Mouse (Mus musculus) mouse trophoblast stem cell (cell line): ENCODE results near the gene Trim47.
"Not testable (repeated sequence)": the region's sequence is repeated elsewhere in the genome, so short reads cannot be mapped to it uniquely, and the experiment has no call there.

Experiments used
- in situ Hi-C, 2 experiments: fragments of 300-500 bp; cut with MseI, MboI; formaldehyde crosslinking; loops; 2 replicates in 1 of 2; 3 replicates in 1 of 2; pipeline ENCODE4 v1.15.1; 2025

The Trim47 gene

DNA sequence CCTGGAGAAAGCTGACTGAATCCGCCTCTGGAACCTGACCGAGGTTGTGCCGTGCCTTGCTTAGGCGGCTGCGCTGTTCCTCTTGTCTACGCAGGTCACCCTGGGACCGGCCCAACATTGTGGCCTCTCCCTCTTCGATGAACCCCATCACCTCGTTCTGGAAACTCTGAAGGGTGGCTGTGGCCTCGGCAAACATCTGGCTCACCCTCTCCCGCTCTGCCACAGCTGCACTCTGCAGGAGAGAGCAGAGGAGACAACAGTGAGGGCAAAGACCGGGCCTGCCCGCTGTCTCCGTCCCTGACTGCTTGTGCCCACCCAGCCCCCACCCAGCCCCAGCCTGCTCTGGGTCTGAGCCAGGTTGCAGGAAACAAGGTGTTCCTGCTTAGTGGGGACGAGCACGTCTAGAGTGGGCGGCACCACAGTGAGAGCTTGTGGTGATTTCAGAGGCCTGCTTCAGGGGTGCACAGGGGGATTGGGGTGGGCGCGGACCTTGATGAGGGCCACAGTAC, 19.2 kb downstream of the Trim47 start:
- in situ Hi-C loops: no loop called here

DNA sequence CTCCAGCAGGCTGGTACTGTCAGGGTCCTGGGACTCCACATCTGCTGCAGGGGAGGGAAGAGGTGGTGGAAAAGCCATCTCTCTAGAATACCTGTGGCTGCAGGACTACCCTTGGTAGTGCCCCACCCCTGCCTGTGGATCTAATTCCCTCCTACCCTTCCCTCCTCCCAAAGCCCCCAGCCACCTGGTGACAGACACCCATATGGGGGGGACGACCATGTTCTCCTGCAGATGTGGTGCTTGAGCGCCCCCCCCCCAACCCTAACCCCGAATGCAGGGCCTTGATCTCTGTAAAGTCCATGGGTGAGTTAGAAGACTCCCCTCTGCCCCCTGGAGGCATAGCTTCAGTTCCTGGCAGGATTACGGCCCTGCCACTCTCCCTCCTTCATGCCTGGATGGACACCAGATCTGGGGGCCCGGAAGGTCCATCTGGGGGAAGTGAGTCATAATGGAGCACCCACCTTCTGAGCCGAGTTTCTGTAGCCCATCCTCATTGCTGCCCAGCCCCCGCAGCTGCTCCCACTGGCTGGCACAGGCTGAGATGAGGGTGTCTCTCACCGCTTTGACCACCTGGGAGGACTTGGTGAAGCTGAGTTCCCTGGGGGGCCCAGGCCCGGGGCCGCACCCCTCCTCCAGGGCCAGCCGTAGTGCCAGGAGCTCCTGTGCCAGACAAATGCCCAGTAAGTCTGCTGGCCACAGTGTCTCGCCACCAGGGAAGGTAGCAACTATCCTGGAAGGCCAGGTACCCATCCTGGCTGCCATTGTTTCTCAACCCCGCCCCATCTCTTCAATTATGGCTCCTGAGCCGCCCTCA, 19.8 kb downstream of the Trim47 start:
- in situ Hi-C loops: no loop called here

DNA sequence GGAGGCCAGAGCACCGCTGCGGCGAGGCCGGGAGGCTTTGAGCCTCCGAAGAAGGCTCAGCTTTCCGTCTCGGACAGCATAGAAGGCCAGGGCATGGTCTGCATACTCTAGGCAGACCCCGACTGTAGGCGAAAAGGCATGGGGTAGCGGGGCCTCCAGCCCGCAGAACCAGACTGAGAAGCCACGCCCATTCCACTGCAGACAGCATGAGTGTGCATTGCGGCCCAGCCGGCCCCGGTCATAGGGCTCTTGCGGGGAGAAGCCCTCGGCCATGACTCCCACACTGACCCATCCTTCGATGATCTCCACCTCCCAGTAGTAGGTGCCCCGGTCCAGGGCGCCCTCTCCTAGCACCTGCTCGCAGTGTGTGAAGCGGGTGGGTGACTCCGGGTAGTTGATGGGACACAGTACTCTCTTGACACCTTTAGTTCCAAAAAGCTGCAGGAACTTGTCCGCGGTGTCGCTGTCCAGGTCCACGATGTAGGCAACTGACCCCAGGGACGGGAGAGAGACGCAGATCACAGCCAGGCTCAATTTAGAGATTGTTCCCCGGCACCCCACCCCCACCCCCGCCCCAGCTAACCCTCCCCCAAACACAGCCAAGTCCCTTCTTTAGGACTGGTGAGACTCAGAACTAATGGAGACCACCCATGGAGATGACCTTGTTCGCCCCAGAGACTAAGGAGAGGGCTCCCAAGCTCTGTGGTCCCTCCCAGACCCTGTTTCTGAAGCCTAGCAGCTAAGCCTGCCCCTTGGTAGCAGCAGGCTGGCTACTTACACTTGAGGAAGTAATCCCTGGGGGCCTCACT, 20.7 kb downstream of the Trim47 start:
- in situ Hi-C loops: no loop called here

DNA sequence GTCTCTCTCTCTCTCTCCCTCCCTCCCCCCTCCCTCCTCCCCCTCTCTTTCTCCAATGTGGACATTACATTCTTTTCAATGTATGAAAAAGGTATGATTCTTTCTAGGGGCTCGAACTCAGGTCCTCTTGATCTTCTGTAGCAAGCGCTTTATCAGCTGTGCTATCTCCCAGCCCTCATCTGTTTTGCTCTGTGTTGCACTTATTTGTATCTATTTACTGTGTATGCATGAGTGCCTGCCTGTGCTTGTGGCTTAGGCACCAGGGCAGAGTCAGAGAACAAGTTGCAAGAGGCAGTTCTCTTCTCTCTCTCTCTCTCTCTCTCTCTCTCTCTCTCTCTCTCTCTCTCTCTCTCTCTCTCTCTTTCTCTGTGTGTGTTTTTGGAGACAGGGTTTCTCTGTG, 21.9 kb downstream of the Trim47 start:
- in situ Hi-C loops: no loop called here

- in situ Hi-C loops: no loop called here
Measured at GRCm38 (mm10) chr11:116104006-116104646, 22.9 kb downstream of the Trim47 start.

DNA sequence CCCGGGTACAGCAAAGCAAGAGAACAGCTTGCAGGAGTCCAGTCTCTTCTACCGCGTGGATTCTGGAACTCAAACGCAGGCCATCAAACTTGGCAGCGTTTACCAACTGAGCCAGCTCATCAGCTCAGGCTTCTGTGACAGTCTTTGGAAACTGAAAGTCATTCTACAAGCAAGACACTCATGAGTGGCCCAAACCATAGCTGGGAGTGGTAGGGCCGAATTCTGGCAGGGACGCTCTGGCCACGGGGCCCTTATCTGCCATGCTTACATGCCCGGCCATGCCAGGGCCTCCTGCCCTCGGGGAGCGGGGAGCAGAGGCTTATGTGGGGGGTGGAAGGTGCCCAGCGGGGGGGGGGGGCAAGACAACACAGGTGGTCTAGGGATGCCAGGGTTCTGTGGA, 23.4 kb downstream of the Trim47 start:
- in situ Hi-C loops: no loop called here

DNA sequence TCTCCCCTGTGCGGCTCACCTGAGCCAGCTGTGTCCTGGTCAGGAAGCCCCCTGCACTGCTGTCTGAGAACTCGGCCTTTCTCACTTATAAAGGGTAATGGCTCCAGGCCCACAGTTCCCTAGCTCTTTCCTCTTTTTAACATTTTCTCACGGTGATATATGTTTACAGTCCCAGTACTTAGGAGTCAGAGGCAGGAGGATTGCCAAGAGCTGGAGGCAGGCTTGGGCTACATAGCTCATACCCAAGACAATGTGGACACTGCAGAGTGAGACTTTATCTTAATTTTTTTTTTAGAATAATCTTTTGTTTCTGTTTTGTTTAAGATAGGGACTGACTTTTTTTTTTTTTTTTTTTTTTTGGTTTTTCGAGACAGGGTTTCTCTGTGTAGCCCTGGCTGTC, 24.5 kb downstream of the Trim47 start:
- in situ Hi-C loops: no loop called here

- in situ Hi-C loops: no loop called here
Measured at GRCm38 (mm10) chr11:116101931-116102381, 25.1 kb downstream of the Trim47 start.

- in situ Hi-C loops: no loop called here
Measured at GRCm38 (mm10) chr11:116100839-116101238, 26.2 kb downstream of the Trim47 start.

GRCm38 (mm10) chr11:116100385-116100784, 26.6 kb downstream of the Trim47 start:
- in situ Hi-C loops: no loop called here

- in situ Hi-C loops: no loop called here
Measured at GRCm38 (mm10) chr11:116099462-116099861, 27.5 kb downstream of the Trim47 start.

- in situ Hi-C loops: no loop called here
Measured at GRCm38 (mm10) chr11:116098711-116099460, 28.1 kb downstream of the Trim47 start.

DNA sequence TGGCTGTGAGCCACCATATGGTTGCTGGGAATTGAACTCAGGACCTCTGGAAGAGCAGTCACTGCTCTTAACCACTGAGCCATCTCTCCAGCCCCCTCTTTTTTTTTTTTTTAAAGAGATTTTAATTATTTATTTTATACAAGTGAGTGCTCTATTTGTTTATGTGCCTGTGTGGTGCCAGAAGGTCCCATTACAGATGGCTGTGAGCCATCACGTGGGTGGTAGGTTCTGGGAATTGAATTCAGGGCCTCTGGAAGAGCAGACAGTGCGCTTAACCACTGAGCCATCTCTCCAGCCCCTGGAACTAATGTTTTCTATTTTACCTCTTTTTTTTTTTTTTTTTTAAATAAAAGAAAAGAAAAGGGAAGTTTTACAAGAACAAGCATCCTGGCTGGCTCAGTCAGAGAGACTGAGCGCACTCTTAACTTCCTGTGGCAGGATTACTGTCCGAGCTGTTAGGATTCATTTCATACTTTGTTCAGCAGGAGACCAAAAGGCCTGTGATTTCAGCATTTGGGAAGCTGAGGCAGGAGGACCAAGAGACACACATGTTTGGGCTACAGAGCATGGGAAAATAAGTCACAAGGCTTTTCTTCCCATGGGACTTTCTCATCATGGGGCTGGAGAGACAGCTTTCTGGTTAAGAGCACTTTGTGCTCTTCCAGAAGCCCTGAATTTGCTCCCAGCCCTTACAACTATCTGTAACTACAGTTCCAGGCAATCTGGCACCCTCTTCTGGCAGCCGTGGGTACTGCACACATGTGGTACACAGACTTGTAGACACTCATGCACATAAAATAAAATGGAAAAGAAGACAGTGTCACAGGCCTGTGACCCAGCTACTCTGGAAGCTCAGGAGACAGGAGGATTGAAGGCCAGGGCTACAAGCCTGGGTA, 30.5 kb downstream of the Trim47 start:
- in situ Hi-C loops: no loop called here

DNA sequence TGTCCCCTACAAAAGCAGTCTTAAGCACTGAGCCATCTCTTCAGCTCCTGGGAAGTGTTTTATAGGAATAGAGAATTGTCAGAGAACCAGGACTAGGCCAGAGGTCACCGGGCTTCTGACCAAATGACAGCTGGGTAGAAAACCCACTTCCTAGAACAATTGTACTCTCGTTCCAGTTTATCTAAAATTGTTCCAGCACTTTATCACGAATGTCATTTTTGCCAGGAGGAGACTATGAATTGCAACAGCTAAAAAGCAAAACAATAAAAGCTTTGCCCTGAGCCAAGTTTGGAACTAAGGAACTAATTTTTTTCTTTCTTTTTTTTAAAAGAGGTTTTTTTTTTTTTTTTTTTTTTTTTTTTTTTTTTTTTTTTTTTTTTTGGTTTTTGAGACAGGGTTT, 31.4 kb downstream of the Trim47 start:
- in situ Hi-C loops: no loop called here

DNA sequence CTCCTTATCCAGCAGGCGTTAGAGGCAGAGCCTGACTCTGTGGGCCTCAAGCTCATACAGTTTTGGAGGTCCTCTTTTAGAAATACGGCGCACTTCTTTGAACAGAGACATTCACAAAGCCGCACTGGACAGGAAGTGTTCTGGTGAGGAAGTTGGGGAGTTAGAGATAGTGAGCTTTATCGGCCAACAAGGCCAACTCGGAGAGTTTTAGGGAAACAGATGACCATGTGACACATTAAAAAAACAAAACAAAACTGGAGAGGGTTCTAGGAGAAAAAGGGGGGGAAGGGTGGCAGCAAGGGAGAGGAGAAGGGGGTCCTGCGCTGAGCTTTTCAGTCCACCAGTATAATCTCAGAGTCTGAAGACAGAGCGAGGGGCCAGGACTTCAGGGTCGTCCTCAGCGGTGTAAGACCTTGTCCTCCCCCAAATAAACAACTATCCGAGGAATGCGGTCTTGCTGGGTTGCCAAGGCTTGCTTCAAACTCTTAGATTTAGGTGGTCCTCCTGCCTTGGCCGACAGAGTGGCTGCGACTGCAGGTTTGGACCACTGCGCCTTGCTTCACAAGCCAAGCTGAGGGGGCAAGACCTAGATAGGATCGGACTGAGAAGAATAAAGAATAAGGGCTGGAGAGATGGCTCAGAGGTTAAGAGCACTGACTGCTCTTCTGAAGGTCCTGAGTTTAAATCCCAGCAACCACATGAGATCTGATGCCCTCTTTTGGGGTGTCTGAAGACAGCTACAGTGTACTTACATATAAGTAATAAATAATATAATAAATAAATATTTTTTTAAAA, 33.0 kb downstream of the Trim47 start:
- in situ Hi-C loops: no loop called here

- in situ Hi-C loops: not testable (repeated sequence)
Measured at GRCm38 (mm10) chr11:116092959-116093358, 34.1 kb downstream of the Trim47 start.

- in situ Hi-C loops: no loop called here
Measured at GRCm38 (mm10) chr11:116091591-116091990, 35.4 kb downstream of the Trim47 start.

DNA sequence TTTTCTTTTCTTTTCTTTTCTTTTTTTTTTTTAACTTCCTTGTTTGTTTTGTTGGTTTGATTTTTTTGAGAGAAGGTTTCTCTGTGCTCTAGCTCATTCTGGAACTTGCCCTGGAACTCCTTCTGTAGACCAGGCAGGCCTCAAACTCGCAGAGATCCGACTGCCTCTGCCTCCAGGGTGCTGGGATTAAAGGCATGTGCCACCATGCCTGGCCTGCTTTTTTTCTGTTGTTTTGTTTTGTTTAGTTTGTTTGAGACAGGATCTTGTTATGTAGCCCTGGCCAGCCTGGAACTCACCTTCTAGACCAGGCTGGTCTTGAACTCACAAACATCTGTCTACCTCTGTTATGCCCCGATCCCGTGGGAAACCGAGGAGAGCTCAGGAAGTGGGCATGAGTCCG, 37.5 kb downstream of the Trim47 start:
- in situ Hi-C loops: no loop called here

DNA sequence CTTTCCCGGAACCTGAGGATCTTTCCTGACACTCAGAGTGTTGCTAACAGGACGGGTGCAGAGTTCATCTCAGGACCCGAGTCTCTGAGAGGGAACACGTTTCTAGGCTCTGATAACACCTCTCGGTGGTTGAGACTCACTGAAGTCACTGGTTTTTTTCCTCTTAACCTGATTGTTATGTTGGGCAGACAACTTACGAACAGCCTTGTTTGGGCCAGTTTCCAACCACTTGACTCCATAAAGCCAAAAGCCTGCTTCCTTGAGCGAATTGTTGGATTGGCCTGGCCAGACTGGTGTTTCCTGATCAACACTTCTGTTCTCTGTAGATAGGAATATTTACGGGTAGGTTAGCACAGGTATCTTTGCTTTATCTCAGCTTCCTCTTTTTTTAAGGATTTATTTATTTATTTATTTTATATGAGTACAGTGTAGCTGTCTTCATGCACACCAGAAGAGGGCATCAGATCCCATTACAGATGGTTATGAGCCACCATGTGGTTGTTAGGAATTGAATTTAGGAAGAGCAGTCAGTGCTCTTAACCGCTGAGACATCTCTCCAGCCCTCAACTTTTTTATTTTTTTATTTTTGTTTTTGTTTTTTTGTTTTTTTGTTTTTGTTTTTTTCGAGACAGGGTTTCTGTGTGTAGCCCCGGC, 38.1 kb downstream of the Trim47 start:
- in situ Hi-C loops: no loop called here
